In the genomic region with DNA sequence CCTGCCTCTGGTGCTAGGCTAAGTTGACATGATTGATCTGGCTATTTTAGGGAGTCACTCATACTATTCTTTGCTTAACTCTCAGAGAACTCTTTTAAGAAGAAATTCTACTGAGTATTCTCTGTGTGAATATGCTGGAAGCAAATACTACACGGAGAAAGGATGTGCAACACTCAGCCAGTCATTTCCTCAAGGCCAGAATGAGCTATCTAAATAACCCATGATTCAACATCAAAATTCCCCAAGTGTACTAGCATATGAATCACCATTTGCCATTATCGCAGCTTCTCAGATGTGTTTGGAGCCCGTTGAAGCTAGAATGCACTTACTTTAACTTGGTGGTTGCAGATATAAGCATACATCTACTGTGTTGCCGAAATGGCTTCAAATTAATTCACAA, we compare ENCODE assay signal across 19 mouse cellular contexts.
"Had no signal": no experiment of that assay in that cellular context is flagged by ENCODE, and none has a peak within 500 bp of the region (broad histone marks: within the 10 kb centered on the region; RNA-seq: fewer than 3 reads in every experiment).

No protein-coding gene starts in this region.

- DNase-seq: kidney, adult 2 months; kidney, postnatal 25 days; layer of hippocampus, adult 9-11 months; liver; lung, adult 18-20 months; lung, postnatal 10 days; lung, postnatal 36 days; thymus, adult 18-20 months; thymus, postnatal 36 days had no signal

- ATAC-seq: liver, embryonic 12.5 days had no signal

- H3K4me2 ChIP-seq: limb, embryonic 13.5 days; liver, embryonic 12.5 days; liver, embryonic 15.5 days; lung, embryonic 15.5 days; midbrain, embryonic 11.5 days had no signal

- H3K9ac ChIP-seq: limb, embryonic 13.5 days; liver, embryonic 12.5 days; liver, embryonic 15.5 days; lung, embryonic 15.5 days had no signal

- H3K4me3 ChIP-seq: layer of hippocampus, adult 2 months; limb, embryonic 10.5 days; limb, embryonic 13.5 days; liver, embryonic 12.5 days; liver, embryonic 15.5 days; lung, embryonic 15.5 days; megakaryocyte, embryonic 14.5 days; myocyte had no signal

- H3K4me1 ChIP-seq: limb, embryonic 10.5 days; limb, embryonic 13.5 days; liver, embryonic 12.5 days; liver, embryonic 15.5 days; lung, embryonic 15.5 days; megakaryocyte, embryonic 14.5 days had no signal

- H3K9me3 ChIP-seq: limb, embryonic 10.5 days; limb, embryonic 13.5 days; liver, embryonic 12.5 days; liver, embryonic 15.5 days; lung, embryonic 15.5 days; megakaryocyte, embryonic 14.5 days had no signal

- H3K27me3 ChIP-seq: limb, embryonic 13.5 days; liver, embryonic 12.5 days; liver, embryonic 15.5 days; lung, embryonic 15.5 days; megakaryocyte, embryonic 14.5 days had no signal

- H3K27ac ChIP-seq: kidney, postnatal 0 days; layer of hippocampus, adult 2 months; limb, embryonic 10.5 days; limb, embryonic 13.5 days; liver, embryonic 12.5 days; liver, embryonic 15.5 days; lung, embryonic 15.5 days had no signal

- H3K36me3 ChIP-seq: limb, embryonic 10.5 days; limb, embryonic 13.5 days; liver, embryonic 12.5 days; liver, embryonic 15.5 days; lung, embryonic 15.5 days had no signal
